In genomic region chr19:21777171-21777731, GRCm38 (mm10) we compare ENCODE assay signal across 7 mouse cellular contexts. TPM values are rescaled to one million over a fixed set of nuclear protein-coding genes. Genes with fewer than 3 reads are reported as not detected.
A peak's percentile ranks its signal among the peaks of the same experiment; 100 is the strongest.
DNase-seq lines count a peak whose midpoint lies in the region; ATAC-seq lines count a peak whose summit lies in the region.

No protein-coding gene starts in this region.

- ATAC-seq in forebrain, embryonic 15.5 days (replicated peaks) = peak; percentile 3; the same call in 1 of the 2 replicates
- peak; percentile 3; the same call in 1 of the 2 replicates for ATAC-seq in hindbrain, embryonic 11.5 days (ENCODE audit: low FRiP score)
- ATAC-seq in midbrain, embryonic 16.5 days = peak; percentile 1; the same call in 1 of the 2 replicates

- 34% methylated on average over 20 of the region's 20 CpGs for WGBS in forebrain, embryonic 15.5 days
- 22% methylated on average over 20 of the region's 20 CpGs for WGBS in hindbrain, embryonic 11.5 days
- WGBS in midbrain, embryonic 16.5 days = 31% methylated on average over 20 of the region's 20 CpGs

- H3K4me3 ChIP-seq in brown adipose tissue, adult 24 weeks (ENCODE audit: insufficient read depth, low read depth, low read length) = peak overlapping the region; percentile 9
- H3K4me3 ChIP-seq in forebrain, embryonic 15.5 days = no peak overlapping the region
- no peak overlapping the region for H3K4me3 ChIP-seq in hindbrain, embryonic 11.5 days (ENCODE audit: low read depth, low read length)
- H3K4me3 ChIP-seq in midbrain, embryonic 16.5 days (ENCODE audit: low read depth, low read length) = no peak overlapping the region

- H3K4me1 ChIP-seq in brown adipose tissue, adult 24 weeks (ENCODE audit: control insufficient read depth, insufficient read depth, insufficient read length, low read length) = peaks cover 9% of the 10 kb centered on the region; the same call in 1 of the 2 replicates
- H3K4me1 ChIP-seq in forebrain, embryonic 15.5 days = peaks cover 43% of the 10 kb centered on the region
- H3K4me1 ChIP-seq in hindbrain, embryonic 11.5 days (replicated peaks; ENCODE audit: control insufficient read depth, insufficient read depth, low read length) = peaks cover 3% of the 10 kb centered on the region; the same call in 1 of the 2 replicates
- H3K4me1 ChIP-seq in midbrain, embryonic 16.5 days (ENCODE audit: control insufficient read depth, insufficient read depth, low read length) = peaks cover 29% of the 10 kb centered on the region

- peak; percentile 33 for DNase-seq in Muller cell, postnatal 12 days (ENCODE audit: inconsistent ontology term)
- peak; percentile 57 for DNase-seq in hindbrain, embryonic 11.5 days (ENCODE audit: low spot score)
- DNase-seq in liver = peak; percentile 46
- peak; percentile 13 to 21 for DNase-seq in thymus, adult 18-20 months

- H3K4me2 ChIP-seq in forebrain, embryonic 15.5 days (replicated peaks) = peak overlapping the region; percentile 77; the same call in 1 of the 2 replicates
- H3K4me2 ChIP-seq in hindbrain, embryonic 11.5 days (replicated peaks; ENCODE audit: low read depth, low read length) = peak overlapping the region; percentile 1
- peak overlapping the region; percentile 96 for H3K4me2 ChIP-seq in midbrain, embryonic 16.5 days (ENCODE audit: low read length)

- no peaks in the 10 kb centered on the region for H3K27me3 ChIP-seq in forebrain, embryonic 15.5 days
- H3K27me3 ChIP-seq in hindbrain, embryonic 11.5 days (ENCODE audit: control insufficient read depth, insufficient read depth, low read length) = no peaks in the 10 kb centered on the region
- no peaks in the 10 kb centered on the region for H3K27me3 ChIP-seq in midbrain, embryonic 16.5 days (ENCODE audit: control insufficient read depth, insufficient read depth, low read depth, low read length)

- no peak overlapping the region for H3K27ac ChIP-seq in brown adipose tissue, adult 24 weeks (replicated peaks; ENCODE audit: low read depth, low read length)
- no peak overlapping the region for H3K27ac ChIP-seq in forebrain, embryonic 15.5 days (replicated peaks)
- H3K27ac ChIP-seq in hindbrain, embryonic 11.5 days (ENCODE audit: low read depth, low read length) = no peak overlapping the region
- H3K27ac ChIP-seq in midbrain, embryonic 16.5 days (ENCODE audit: low read length) = no peak overlapping the region

- H3K36me3 ChIP-seq in forebrain, embryonic 15.5 days = no peaks in the 10 kb centered on the region
- no peaks in the 10 kb centered on the region for H3K36me3 ChIP-seq in hindbrain, embryonic 11.5 days (ENCODE audit: control insufficient read depth, insufficient read depth, low read length)
- H3K36me3 ChIP-seq in midbrain, embryonic 16.5 days (ENCODE audit: control insufficient read depth, insufficient read depth, low read length) = no peaks in the 10 kb centered on the region

- no peak overlapping the region for H3K9ac ChIP-seq in forebrain, embryonic 15.5 days (replicated peaks)
- H3K9ac ChIP-seq in hindbrain, embryonic 11.5 days (ENCODE audit: low read depth, low read length) = no peak overlapping the region
- H3K9ac ChIP-seq in midbrain, embryonic 16.5 days (ENCODE audit: low read depth, low read length) = no peak overlapping the region

- no peaks in the 10 kb centered on the region for H3K9me3 ChIP-seq in forebrain, embryonic 15.5 days
- H3K9me3 ChIP-seq in hindbrain, embryonic 11.5 days (ENCODE audit: control insufficient read depth, low read length) = no peaks in the 10 kb centered on the region
- H3K9me3 ChIP-seq in midbrain, embryonic 16.5 days (replicated peaks; ENCODE audit: control insufficient read depth, low read length, poor library complexity, severe bottlenecking) = no peaks in the 10 kb centered on the region

RNA-seq across cellular contexts. Expression of gene Cemip2, which starts 0.9 kb away (rescaled TPM):
- 2.3 and 2.4 TPM in 2 replicates for polyA plus RNA-seq in brown adipose tissue, adult 24 weeks (2012; ENCODE audit: insufficient read depth, insufficient read length, missing spikeins)
- polyA plus RNA-seq in forebrain, embryonic 15.5 days (2015; fragmentation: Nextera tagmentation; extraction: Ambion mirVana) = 39.3 and 43.0 TPM in 2 replicates
- 85.6 and 91.3 TPM in 2 replicates for polyA plus RNA-seq in hindbrain, embryonic 11.5 days (2014; fragmentation: Nextera tagmentation; extraction: Ambion mirVana)
- 28.8 and 38.8 TPM in 2 replicates for polyA plus RNA-seq in midbrain, embryonic 16.5 days (2015; fragmentation: Nextera tagmentation; extraction: Ambion mirVana)

Comparison
In these comparisons a context has a peak if more than half of its experiments do, and no peak if none do; other contexts are left out.
1. H3K4me2 ChIP-seq: peak in every context shown above with its lines; median percentile 96 in midbrain, embryonic 16.5 days; 77 in forebrain, embryonic 15.5 days; 1 in hindbrain, embryonic 11.5 days.